Mouse (Mus musculus): ENCODE measurements at regions not wholly inside any gene's neighbourhood (a gene's known extent, or its start where the extent isn't known, plus 50 kb on each side); places are given as distances from the start of the nearest gene placed in this dataset.
A peak's percentile ranks its signal among the peaks of the same experiment; 100 is the strongest.

DNA sequence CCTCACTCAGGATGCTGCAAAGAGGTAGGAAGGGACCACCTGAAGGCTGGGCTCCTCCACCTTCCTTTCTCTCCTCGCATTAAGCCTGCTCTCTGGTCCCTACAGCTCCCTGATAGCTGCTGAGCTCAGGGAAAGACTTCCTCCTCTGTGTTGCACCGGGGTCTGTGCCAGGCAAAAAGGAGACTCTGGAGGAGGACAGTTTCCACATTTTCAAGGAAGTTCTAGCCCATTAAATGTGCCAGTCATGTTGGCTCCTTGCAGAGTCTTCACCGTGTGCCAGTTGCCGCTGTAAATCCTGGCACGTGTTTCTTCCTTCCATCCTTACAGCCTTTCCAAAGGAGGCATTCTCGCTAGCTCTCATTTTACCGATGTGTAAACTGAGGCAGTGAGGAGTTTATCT lies 160.6 kb upstream of the Vstm2b start:
- no peak overlapping the region for H3K27ac ChIP-seq
- H3K27me3 ChIP-seq = no peaks in the 10 kb centered on the region
- H3K36me3 ChIP-seq = no peaks in the 10 kb centered on the region
- H3K4me1 ChIP-seq = no peaks in the 10 kb centered on the region
- no peak overlapping the region for H3K9ac ChIP-seq
- no peaks in the 10 kb centered on the region for H3K9me3 ChIP-seq
- H3K4me2 ChIP-seq (replicated peaks) = no peak overlapping the region
- no peak overlapping the region for H3K4me3 ChIP-seq
- no peak for ATAC-seq (ENCODE audit: low FRiP score, low read depth)
- 73% methylated on average over 7 of the region's 7 CpGs for WGBS

DNA sequence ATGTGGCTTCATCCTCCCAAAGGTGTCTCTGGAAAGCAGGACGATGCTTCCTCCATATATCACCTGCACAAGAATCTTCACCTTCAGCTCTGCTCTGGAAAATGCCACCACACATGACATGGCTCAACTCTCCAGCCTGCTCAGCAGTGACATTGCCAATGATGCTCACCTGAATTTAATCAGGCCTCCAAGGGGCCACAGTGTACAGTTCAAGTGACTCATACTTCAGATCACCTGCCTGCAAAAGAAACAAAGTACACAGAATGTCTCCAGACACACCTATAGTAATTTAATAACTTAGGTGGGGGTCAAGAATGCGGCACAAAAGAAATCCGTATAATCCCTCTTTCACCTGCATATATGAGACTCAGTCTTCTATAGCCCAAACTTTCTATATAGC lies 160.0 kb upstream of the Vstm2b start:
- H3K27ac ChIP-seq = no peak overlapping the region
- no peak for ATAC-seq (ENCODE audit: low FRiP score, low read depth)
- no peaks in the 10 kb centered on the region for H3K4me1 ChIP-seq
- no peak overlapping the region for H3K4me3 ChIP-seq
- WGBS = 88% methylated on average over 3 of the region's 3 CpGs
- no peaks in the 10 kb centered on the region for H3K27me3 ChIP-seq
- H3K9me3 ChIP-seq = no peaks in the 10 kb centered on the region
- no peak overlapping the region for H3K4me2 ChIP-seq (replicated peaks)
- no peaks in the 10 kb centered on the region for H3K36me3 ChIP-seq
- H3K9ac ChIP-seq = no peak overlapping the region

DNA sequence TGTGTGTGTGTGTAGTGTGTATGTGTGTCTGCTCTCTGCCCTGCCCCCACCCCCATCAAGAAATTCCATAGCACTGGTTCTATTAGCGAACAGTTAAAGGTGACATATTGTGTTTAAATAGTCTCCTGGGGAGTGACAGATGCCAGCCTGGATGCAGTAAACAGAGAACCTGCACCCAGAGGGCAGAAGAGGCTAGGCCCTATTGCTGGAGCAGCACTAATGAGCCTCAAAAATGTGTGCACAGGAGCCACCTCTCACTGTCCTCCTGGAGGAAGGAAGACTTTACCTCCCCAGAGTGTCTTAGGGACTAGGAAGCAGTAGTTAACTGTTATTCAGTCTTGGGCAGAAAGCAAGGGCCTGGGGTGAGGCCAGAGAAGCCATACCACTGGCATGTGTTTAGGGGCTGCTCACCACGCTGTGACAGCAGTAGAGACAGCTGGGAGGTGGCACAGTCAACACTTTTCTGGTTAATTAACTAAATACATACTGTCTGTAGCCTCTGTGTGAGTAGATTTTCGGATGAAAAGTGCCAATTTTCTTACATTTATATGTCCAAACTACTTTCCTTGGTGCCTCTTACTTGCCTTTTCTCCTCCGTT lies 155.5 kb upstream of the Vstm2b start:
- H3K9ac ChIP-seq = no peak overlapping the region
- ATAC-seq (ENCODE audit: low FRiP score, low read depth) = no peak
- WGBS = 53% methylated on average over 4 of the region's 4 CpGs
- no peaks in the 10 kb centered on the region for H3K4me1 ChIP-seq
- no peaks in the 10 kb centered on the region for H3K36me3 ChIP-seq
- H3K4me3 ChIP-seq = no peak overlapping the region
- no peak overlapping the region for H3K4me2 ChIP-seq (replicated peaks)
- H3K27me3 ChIP-seq = no peaks in the 10 kb centered on the region
- no peaks in the 10 kb centered on the region for H3K9me3 ChIP-seq
- H3K27ac ChIP-seq = no peak overlapping the region

DNA sequence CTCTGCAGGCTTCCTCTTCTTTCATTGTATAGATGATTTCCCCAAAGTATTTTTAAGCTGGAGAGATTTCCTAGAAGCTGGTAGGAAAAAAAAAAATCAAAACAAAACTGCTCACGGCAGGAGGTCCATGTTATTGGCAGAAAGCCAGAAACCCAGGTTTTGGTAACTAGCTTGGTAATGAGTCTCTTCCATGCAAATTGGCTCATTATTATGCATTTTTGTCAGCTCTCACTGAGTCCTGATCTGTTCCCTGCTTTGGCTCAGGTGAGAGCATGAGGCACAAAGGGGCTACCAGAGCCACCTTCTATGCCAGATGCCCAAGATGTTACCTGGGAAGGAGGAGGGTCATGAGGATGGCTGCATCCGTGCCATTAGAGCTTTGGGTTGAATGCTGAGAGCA lies 146.3 kb upstream of the Vstm2b start:
- H3K36me3 ChIP-seq = no peaks in the 10 kb centered on the region
- H3K4me2 ChIP-seq (replicated peaks) = no peak overlapping the region
- H3K9me3 ChIP-seq = no peaks in the 10 kb centered on the region
- H3K27ac ChIP-seq = no peak overlapping the region
- H3K4me3 ChIP-seq = no peak overlapping the region
- 43% methylated on average over 2 of the region's 2 CpGs for WGBS
- no peaks in the 10 kb centered on the region for H3K27me3 ChIP-seq
- ATAC-seq (ENCODE audit: low FRiP score, low read depth) = no peak
- no peaks in the 10 kb centered on the region for H3K4me1 ChIP-seq
- H3K9ac ChIP-seq = no peak overlapping the region

DNA sequence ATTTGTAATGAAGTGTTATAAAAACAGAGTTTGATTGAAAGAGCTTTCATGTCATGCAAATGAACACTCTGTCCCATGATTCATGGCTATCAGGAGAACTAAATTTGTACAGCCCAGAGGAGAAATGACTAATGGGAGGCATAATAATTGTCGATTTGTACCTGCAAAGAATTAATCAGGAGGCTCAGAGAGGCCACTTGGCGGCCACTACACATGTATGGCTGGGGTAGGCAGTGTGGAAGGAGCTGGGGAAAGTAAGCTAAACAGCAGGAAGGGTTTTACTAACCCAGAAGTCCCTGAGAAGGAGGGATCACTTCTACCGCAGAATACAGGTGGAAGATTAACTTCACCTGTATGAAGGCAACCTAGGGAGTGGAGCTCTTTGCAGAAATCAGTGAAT lies 145.9 kb upstream of the Vstm2b start:
- ATAC-seq (ENCODE audit: low FRiP score, low read depth) = no peak

DNA sequence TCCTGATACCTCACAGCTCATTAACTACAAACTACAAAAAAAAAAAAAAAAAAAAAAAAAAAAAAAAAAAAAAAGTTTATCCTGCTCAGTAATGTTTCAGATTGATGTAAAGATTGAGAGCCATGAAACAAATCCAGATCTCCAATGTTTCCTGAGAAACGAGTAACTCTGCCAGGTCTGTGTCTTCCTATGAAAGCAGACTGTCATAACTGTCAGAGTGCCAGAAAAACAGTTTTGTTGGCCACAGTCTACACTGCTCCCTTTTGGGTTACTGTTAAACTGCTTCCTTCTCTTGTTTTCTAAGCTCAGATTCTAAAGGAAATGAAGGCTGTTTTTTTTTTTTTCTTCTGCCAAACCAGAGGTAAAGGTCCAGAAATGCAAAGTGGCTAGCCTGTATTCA lies 144.6 kb upstream of the Vstm2b start:
- Histone ChIP-seq H3K4me2 (replicated peaks) (no peak overlapping the region), H3K27ac (no peak overlapping the region), H3K27me3 (no peaks in the 10 kb centered on the region), H3K4me3 (no peak overlapping the region), H3K36me3 (no peaks in the 10 kb centered on the region), H3K9ac (no peak overlapping the region), H3K4me1 (no peaks in the 10 kb centered on the region), H3K9me3 (no peaks in the 10 kb centered on the region)
- ATAC-seq (ENCODE audit: low FRiP score, low read depth) = no peak
- 57% methylated on average over 1 of the region's 1 CpGs for WGBS

More for the DNA sequence above, 145.9 kb upstream of the Vstm2b start:
- Histone ChIP-seq H3K9me3 (no peaks in the 10 kb centered on the region), H3K27ac (no peak overlapping the region), H3K27me3 (no peaks in the 10 kb centered on the region), H3K4me2 (replicated peaks) (no peak overlapping the region), H3K4me1 (no peaks in the 10 kb centered on the region), H3K4me3 (no peak overlapping the region), H3K9ac (no peak overlapping the region), H3K36me3 (no peaks in the 10 kb centered on the region)
- 69% methylated on average over 3 of the region's 3 CpGs for WGBS

DNA sequence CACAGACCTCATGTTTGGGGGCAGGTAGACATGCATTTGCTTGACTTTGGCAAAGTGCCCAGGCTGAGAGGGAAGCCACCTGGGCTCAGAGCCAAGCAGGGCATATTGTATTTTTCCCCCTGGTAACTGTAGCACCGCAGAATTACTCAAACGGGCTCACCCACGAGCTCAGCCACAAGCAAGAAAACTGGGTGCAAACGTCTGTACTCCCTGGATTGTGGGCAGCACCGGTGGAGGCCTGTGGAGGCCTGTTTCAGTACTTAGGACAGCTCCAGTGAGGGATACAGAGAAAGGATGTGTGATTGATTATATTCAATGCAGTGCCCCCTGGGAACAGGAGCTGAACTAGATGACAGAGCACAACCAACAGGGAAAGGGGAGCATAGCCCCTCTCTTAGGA lies 135.6 kb upstream of the Vstm2b start:
- no peak overlapping the region for H3K9ac ChIP-seq
- ATAC-seq (ENCODE audit: low FRiP score, low read depth) = no peak
- H3K9me3 ChIP-seq = no peaks in the 10 kb centered on the region
- no peak overlapping the region for H3K4me3 ChIP-seq
- WGBS = 8% methylated on average over 5 of the region's 5 CpGs
- H3K36me3 ChIP-seq = no peaks in the 10 kb centered on the region
- no peaks in the 10 kb centered on the region for H3K4me1 ChIP-seq
- no peak overlapping the region for H3K27ac ChIP-seq
- no peaks in the 10 kb centered on the region for H3K27me3 ChIP-seq
- H3K4me2 ChIP-seq (replicated peaks) = no peak overlapping the region

DNA sequence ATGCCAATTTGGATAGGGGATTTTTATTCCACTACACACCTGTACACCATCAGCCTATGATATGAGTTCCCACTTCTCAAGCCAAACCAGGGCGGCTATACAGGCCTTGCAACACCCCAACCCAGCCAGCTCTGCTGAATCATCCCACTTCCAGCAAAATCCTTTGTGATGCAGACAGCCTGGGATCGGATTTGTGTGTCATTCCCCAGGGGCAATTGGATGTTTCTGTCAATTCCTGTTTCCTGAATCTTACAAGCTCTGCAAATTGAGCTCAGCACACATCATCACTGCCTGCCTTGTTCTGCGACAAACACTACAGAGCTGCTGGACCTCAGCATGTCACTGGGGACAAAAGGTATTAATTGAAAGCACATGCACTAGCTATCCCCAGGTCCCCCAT lies 132.0 kb upstream of the Vstm2b start:
- no peaks in the 10 kb centered on the region for H3K4me1 ChIP-seq
- H3K4me3 ChIP-seq = no peak overlapping the region
- no peak overlapping the region for H3K9ac ChIP-seq
- WGBS = 46% methylated on average over 3 of the region's 3 CpGs
- no peaks in the 10 kb centered on the region for H3K36me3 ChIP-seq
- no peak overlapping the region for H3K4me2 ChIP-seq (replicated peaks)
- H3K27me3 ChIP-seq = no peaks in the 10 kb centered on the region
- no peak overlapping the region for H3K27ac ChIP-seq
- ATAC-seq (ENCODE audit: low FRiP score, low read depth) = no peak
- H3K9me3 ChIP-seq = no peaks in the 10 kb centered on the region

DNA sequence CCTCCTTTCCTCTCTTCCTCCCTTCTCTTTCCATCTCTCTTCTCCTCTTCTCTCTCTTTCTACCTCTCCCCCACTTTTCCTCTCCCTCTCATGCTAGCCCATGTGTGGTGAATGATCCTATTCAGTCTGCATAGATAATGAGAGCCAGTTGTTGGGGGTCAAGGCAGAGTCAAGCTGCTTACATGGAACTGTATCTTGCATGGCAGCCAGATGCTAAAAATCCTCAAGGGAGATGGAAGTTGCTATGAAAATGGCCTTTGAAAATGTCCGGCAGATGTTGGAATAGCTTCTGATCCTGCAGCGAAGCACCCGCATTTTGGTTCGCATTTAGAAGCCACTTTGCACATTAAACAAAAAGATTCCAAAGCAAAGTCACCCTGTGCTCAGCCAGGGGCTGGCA lies 121.9 kb upstream of the Vstm2b start:
- Histone ChIP-seq H3K27ac (no peak overlapping the region), H3K9me3 (no peaks in the 10 kb centered on the region), H3K9ac (no peak overlapping the region), H3K27me3 (no peaks in the 10 kb centered on the region), H3K4me3 (no peak overlapping the region), H3K4me2 (replicated peaks) (no peak overlapping the region; the same call in 1 of the 2 replicates), H3K4me1 (0 out of 2 replicates have a peak, but pooled peaks cover 3% of the 10 kb centered on the region), H3K36me3 (no peaks in the 10 kb centered on the region)
- peak; percentile 59; the same call in 1 of the 2 replicates for ATAC-seq (ENCODE audit: low FRiP score, low read depth)
- 11% methylated on average over 4 of the region's 4 CpGs for WGBS

DNA sequence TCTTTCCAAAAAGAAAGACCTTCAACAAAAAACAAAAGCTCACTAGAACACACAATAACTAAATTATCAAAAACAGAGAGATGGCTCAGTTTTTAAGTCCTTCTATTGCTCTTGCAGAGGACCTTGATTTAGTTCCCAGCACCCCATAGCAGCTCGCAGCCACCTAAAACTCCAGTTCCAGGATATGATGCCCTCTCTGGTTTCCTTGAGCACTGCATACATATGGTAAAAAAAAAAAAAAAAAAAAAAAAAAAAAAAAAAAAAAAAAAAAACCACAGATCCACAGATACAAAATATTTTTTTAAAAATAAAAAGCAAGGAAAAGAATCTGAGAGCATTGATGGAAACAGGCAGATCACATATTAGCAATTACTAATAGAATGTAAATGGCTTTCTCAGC lies 113.2 kb upstream of the Vstm2b start:
- no peak overlapping the region for H3K4me3 ChIP-seq
- WGBS = 78% methylated on average over 1 of the region's 1 CpGs
- 0 out of 2 replicates have a peak, but pooled peaks cover 2% of the 10 kb centered on the region for H3K9me3 ChIP-seq
- H3K4me1 ChIP-seq = no peaks in the 10 kb centered on the region
- H3K9ac ChIP-seq = no peak overlapping the region
- H3K27me3 ChIP-seq = no peaks in the 10 kb centered on the region
- no peak overlapping the region for H3K4me2 ChIP-seq (replicated peaks)
- no peak overlapping the region for H3K27ac ChIP-seq
- no peaks in the 10 kb centered on the region for H3K36me3 ChIP-seq
- no peak for ATAC-seq (ENCODE audit: low FRiP score, low read depth)

DNA sequence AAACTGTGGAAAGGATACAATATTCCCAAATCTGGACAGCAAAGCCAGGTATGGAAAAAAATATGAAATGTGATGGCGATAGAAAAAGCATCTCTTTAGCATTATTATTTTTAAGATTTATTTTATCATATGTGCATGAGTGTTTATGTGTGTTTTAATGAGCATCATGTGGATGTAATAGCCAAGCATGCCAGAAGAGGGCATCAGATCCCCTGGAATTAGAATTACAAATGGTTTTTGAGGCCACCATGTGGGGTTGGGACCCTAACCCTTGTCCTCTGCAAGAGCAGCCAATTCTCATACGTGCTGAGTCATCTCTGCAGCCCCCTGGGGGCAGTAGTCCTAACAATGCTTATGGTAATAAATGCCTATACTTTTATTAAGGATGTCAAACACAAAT lies 111.4 kb upstream of the Vstm2b start:
- 0 out of 2 replicates have a peak, but pooled peaks cover 2% of the 10 kb centered on the region for H3K9me3 ChIP-seq
- no peaks in the 10 kb centered on the region for H3K4me1 ChIP-seq
- no peak overlapping the region for H3K4me2 ChIP-seq (replicated peaks)
- no peak overlapping the region for H3K9ac ChIP-seq
- 85% methylated on average over 2 of the region's 2 CpGs for WGBS
- no peak overlapping the region for H3K4me3 ChIP-seq
- H3K27ac ChIP-seq = no peak overlapping the region
- no peaks in the 10 kb centered on the region for H3K36me3 ChIP-seq
- H3K27me3 ChIP-seq = no peaks in the 10 kb centered on the region
- no peak for ATAC-seq (ENCODE audit: low FRiP score, low read depth)

DNA sequence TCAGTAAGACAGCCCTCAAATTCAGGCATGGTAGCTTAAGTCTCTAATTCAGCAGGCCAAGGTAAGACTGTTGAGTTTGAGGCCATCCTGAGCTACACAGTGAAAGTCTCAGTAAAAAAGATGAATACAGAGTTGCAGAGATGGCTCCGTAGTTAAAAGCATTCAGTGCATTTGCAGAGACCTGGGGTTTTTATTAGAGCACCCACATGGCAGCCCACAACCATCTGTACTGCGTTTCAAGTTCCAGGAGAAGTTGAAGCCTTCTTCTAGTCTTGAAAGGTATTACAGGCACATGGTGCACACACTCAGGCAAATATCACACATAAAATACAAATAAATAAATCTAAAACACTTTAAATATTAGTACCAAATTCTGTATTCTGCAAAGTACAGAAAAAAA lies 109.6 kb upstream of the Vstm2b start:
- no peak overlapping the region for H3K4me2 ChIP-seq (replicated peaks)
- no peaks in the 10 kb centered on the region for H3K36me3 ChIP-seq
- H3K4me3 ChIP-seq = no peak overlapping the region
- 71% methylated on average over 2 of the region's 2 CpGs for WGBS
- no peaks in the 10 kb centered on the region for H3K4me1 ChIP-seq
- H3K9me3 ChIP-seq = 0 out of 2 replicates have a peak, but pooled peaks cover 2% of the 10 kb centered on the region
- no peak overlapping the region for H3K27ac ChIP-seq
- ATAC-seq (ENCODE audit: low FRiP score, low read depth) = no peak
- H3K9ac ChIP-seq = no peak overlapping the region
- H3K27me3 ChIP-seq = no peaks in the 10 kb centered on the region

DNA sequence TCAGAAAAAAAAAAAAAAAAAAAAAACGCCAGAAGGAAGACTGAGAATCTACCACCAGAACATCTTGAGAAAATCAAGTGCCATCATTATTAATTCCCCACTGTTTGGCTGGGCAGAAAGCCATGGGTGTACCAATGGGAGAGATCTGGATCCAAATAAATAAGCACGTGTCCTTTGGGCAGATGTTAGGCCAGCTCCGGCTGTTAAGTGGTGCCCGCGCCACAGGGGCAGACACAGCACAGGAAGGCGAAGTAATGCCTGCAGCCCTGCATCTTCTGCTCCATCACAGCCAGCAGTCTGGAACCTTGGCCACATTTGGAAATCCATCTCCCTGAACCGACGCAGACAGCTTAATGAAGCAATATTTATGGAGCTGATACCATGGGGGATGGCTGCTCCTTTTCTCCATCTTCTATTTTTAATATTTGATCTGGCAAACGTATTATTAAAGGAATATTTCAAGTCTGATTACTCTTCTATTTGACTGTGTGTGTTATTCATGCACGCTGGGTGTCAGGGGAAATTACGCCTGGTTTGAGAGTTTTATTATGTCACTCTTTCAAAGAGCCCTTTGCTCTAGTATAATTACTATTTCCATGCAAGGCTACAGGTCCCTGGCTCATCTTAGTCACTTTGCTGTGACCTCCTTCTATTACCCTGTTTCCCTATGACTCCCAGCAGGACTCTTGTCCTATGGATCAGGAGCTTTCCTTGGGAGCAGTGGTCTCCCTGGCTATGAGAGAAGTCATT lies 103.5 kb upstream of the Vstm2b start:
- no peak for ATAC-seq (ENCODE audit: low FRiP score, low read depth)
- Histone ChIP-seq H3K4me2 (replicated peaks) (no peak overlapping the region), H3K4me1 (no peaks in the 10 kb centered on the region), H3K9ac (no peak overlapping the region), H3K36me3 (no peaks in the 10 kb centered on the region), H3K9me3 (no peaks in the 10 kb centered on the region), H3K27me3 (no peaks in the 10 kb centered on the region), H3K27ac (no peak overlapping the region), H3K4me3 (no peak overlapping the region)
- 80% methylated on average over 11 of the region's 11 CpGs for WGBS

Data from limb, embryonic 13.5 days (tissue).